ENCODE assay signal across 10 mouse cellular contexts in genomic region chr19:47532449-47532848, GRCm38 (mm10). TPM values are rescaled to one million over a fixed set of nuclear protein-coding genes. Genes with fewer than 3 reads are reported as not detected.
A peak's percentile ranks its signal among the peaks of the same experiment; 100 is the strongest.
DNase-seq lines count a peak whose midpoint lies in the region; TF ChIP-seq lines count a peak whose summit lies in the region.
"Had no signal": no experiment of that assay in that cellular context is flagged by ENCODE, and none has a peak within 500 bp of the region (broad histone marks: within the 10 kb centered on the region; RNA-seq: fewer than 3 reads in every experiment).

No protein-coding gene starts in this region.

- no peak for DNase-seq in layer of hippocampus, adult 2 months (ENCODE audit: low spot score in 2 of 2)
- DNase-seq in layer of hippocampus, adult 9-10 months (ENCODE audit: low spot score) = no peak
- DNase-seq in thymus, postnatal 4 days = peak; percentile 59
- DNase-seq in thymus, adult 18-20 months = no peak
- peak; percentile 78 for DNase-seq in ZHBTc4 (ENCODE audit: low read depth, low spot score)
- no peak for DNase-seq in c-Kit-positive CD71-positive TER-119-positive erythroid progenitor cells, embryonic 14.5 days (ENCODE audit: low spot score)
- no peak for DNase-seq in kidney, postnatal 36 days
- DNase-seq: kidney, adult 9 months; thymus, postnatal 14 days had no signal

- H3K4me3 ChIP-seq in layer of hippocampus, adult 2 months = no peak overlapping the region
- H3K4me3 ChIP-seq: embryonic facial prominence, embryonic 15.5 days had no signal

- H3K27ac ChIP-seq in layer of hippocampus, adult 2 months = no peak overlapping the region
- H3K27ac ChIP-seq: embryonic facial prominence, embryonic 15.5 days had no signal

- peak; percentile 61 for TF ChIP-seq CTCF in layer of hippocampus, adult 2 months (conservative IDR thresholded peaks at IDR 0.05)

RNA-seq across cellular contexts. Expression of gene Stn1, which starts 4.9 kb away (rescaled TPM):
- 10 to 100 TPM; 22.6 to 23.8 TPM for total RNA-seq in layer of hippocampus, adult 2 months (2021)

RNA-seq across cellular contexts. Expression of gene Slk, which starts 47.0 kb away (rescaled TPM):
- 10 to 100 TPM; 63.7 to 69.4 TPM for total RNA-seq in layer of hippocampus, adult 2 months (2021)

Comparison
In these comparisons a context has a peak if more than half of its experiments do, and no peak if none do; other contexts are left out.
1. DNase-seq: peak in thymus, postnatal 4 days (single experiment) and ZHBTc4 (single experiment); none in layer of hippocampus, adult 2 months (0 of 2), layer of hippocampus, adult 9-10 months (single experiment), thymus, adult 18-20 months (0 of 2), c-Kit-positive CD71-positive TER-119-positive erythroid progenitor cells, embryonic 14.5 days (single experiment) and kidney, postnatal 36 days (0 of 2).